Mouse (Mus musculus) testis, adult 2 months (tissue): Measurements from ENCODE around the gene Lce3f. TPM values are rescaled to one million over a fixed set of nuclear protein-coding genes. Genes with fewer than 3 reads are reported as not detected.

Source experiments
- H3K27ac ChIP-seq: fragments of 200-500 bp; 2 replicates; pipeline ENCODE4 v1.5.1; 2012; ENCODE audit warnings: low read depth, low read length; ENCODE audit not compliant: control insufficient read depth, insufficient read depth
- H3K27me3 ChIP-seq: fragments of 200-500 bp; 2 replicates; pipeline ENCODE4 v1.6.1; 2012; ENCODE audit warnings: mild to moderate bottlenecking, low read length, moderate library complexity; ENCODE audit not compliant: control insufficient read depth, insufficient read depth
- H3K36me3 ChIP-seq: fragments of 200-500 bp; 2 replicates; pipeline ENCODE4 v1.6.1; 2012; ENCODE audit warnings: mild to moderate bottlenecking, low read length; ENCODE audit not compliant: control insufficient read depth, insufficient read depth
- H3K4me1 ChIP-seq: fragments of 200-500 bp; 2 replicates; pipeline ENCODE4 v1.6.1; 2012; ENCODE audit warnings: low read length; ENCODE audit not compliant: control insufficient read depth, insufficient read depth
- H3K4me3 ChIP-seq: fragments of 200-500 bp; 2 replicates; pipeline ENCODE4 v1.5.1; 2012; ENCODE audit warnings: low read depth, mild to moderate bottlenecking, low read length, moderate library complexity, mixed read lengths; ENCODE audit not compliant: control insufficient read depth
- CTCF ChIP-seq: fragments of 200-500 bp; IDR thresholded peaks from 2 replicates; pipeline ENCODE4 v1.5.1; 2012; ENCODE audit warnings: low read depth, mild to moderate bottlenecking, inconsistent platforms, low read length, moderate library complexity; ENCODE audit not compliant: control insufficient read depth, insufficient read depth, insufficient replicate concordance
- POLR2A ChIP-seq: fragments of 200-500 bp; IDR thresholded peaks from 2 replicates; pipeline ENCODE4 v1.6.1; 2012; ENCODE audit warnings: low read depth, mild to moderate bottlenecking, inconsistent platforms, low read length, moderate library complexity; ENCODE audit not compliant: control insufficient read depth
- polyA plus RNA-seq: library from polyadenylated mRNA; depleted of rRNA; stranded (reverse); fragments of >200 nt; gene quantifications from 2 replicates; pipeline ENCODE4 v1.2.3, GENCODE M21; 2012

Lce3f gene
- polyA plus RNA-seq, 1 experiment, result not detected

DNA sequence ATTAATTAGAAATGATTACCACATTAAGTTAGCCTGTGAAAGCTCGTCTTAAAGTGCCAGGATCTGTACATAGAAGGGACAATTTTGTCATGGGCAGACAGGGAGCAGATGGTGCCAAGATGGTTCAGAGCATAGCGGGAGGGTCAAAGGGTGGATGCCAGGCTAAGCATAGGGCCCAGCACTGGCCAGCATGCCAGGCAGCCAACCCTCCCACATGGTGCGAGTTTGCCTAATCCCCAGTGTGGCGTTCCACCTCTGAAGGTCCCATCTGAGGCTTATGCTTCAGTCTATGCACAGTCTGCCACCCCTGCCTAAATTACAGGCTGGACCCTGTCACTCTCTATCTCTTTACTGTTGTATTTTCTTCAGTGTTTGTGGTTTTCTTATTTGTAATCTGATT is 10.8 kb downstream of the Lce3f start:
- Histone ChIP-seq H3K4me1 (no peaks in the 10 kb centered on the region), H3K36me3 (no peaks in the 10 kb centered on the region), H3K4me3 (no peak overlapping the region), H3K27me3 (no peaks in the 10 kb centered on the region), H3K27ac (no peak overlapping the region)
- 0 out of 2 replicates have a peak, but pooled peaks have one; percentile 3 for TF ChIP-seq CTCF
- no peak for TF ChIP-seq POLR2A

DNA sequence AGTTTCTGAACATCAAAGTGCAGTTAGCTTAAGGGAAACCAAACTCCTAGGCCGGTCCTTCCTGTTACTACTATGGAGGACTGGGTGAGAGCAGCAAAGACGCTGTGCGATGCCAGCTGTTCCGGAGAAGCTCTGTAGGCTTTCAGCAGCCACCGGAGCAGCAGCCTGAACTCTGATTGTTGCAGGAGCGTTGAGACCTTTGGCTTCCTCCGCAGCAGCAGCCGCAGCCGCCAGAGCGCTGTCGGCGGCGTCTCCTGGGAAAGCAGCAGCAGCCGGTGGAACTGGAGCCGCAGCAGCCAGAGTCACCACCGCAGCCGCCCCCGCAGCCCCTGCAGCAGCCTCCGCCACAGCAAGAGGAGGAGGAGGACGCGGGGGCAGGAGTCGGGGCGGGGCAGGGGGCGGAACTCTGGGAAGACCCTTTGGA is 22.4 kb downstream of the Lce3f start:
- peak overlapping the region; percentile 41 for H3K4me3 ChIP-seq
- TF ChIP-seq POLR2A (no peak), CTCF (no peak)
- H3K4me1 ChIP-seq, result peaks cover 4% of the 10 kb centered on the region
- no peaks in the 10 kb centered on the region for H3K36me3 ChIP-seq
- no peak overlapping the region for H3K27ac ChIP-seq
- peaks cover 5% of the 10 kb centered on the region; the same call in 1 of the 2 replicates for H3K27me3 ChIP-seq

DNA sequence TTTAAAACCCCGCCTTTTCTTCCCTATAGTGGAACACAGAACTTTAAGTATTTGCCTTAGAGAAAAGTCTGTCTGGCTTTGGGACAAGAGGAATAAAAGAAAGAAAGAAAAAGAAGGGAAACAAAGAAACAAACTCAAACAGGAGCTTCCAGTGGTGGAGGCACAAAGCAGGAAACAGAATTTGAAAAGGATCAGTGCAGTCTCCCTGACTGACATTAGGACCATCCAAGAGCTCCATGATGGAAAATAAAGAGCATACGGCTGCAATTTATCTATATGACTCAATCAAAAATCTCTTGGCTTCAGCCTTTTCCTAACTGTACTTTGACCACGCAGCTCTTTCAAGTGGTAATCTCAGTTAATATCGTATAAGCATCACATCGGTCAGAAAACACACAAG is 22.8 kb downstream of the Lce3f start:
- peaks cover 4% of the 10 kb centered on the region for H3K4me1 ChIP-seq
- no peak overlapping the region for H3K4me3 ChIP-seq
- H3K36me3 ChIP-seq, result no peaks in the 10 kb centered on the region
- H3K27ac ChIP-seq, result no peak overlapping the region
- TF ChIP-seq CTCF (no peak), POLR2A (no peak)
- peaks cover 5% of the 10 kb centered on the region; the same call in 1 of the 2 replicates for H3K27me3 ChIP-seq

DNA sequence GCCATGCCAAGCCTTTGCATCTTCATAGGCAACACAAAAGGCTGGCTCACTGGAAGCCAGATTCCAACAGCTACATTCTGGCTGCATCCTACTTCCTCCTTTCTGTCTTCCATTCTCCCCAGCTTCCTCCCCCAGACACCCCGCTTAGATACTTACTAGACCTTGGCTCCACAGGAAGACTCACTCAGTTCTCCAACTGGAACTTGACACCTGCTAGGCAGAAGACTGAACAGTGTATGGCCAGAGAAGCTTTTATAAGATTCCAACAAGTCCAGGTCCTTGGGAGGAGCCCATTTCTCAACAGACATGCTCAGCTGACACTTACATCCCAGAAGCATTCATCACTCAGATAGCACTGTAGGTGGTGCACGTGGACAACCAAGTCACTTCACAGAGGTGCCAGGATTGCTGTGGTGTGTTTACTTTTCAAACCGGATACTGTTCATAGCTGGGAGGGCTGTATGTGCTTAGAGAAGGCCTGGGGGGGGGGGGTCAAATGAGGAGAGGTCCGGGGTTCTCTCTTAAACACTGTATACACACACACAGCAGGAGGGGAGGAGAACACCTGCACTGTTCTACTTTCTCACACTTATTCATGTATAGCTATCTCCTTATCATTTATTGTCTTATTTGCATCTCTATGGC is 23.6 kb downstream of the Lce3f start, which contains the start of gene Crct1:
TSS of gene Crct1 (minus strand) at position 228 of the 645 bp plus-strand sequence.
- H3K27me3 ChIP-seq, result peaks cover 5% of the 10 kb centered on the region; the same call in 1 of the 2 replicates
- no peaks in the 10 kb centered on the region for H3K36me3 ChIP-seq
- peaks cover 4% of the 10 kb centered on the region for H3K4me1 ChIP-seq
- no peak within 1 kb of the TSS for H3K27ac ChIP-seq
- peak within 1 kb of the TSS; percentile 41 for H3K4me3 ChIP-seq
- TF ChIP-seq CTCF, result no peak
- TF ChIP-seq POLR2A, result no peak

DNA sequence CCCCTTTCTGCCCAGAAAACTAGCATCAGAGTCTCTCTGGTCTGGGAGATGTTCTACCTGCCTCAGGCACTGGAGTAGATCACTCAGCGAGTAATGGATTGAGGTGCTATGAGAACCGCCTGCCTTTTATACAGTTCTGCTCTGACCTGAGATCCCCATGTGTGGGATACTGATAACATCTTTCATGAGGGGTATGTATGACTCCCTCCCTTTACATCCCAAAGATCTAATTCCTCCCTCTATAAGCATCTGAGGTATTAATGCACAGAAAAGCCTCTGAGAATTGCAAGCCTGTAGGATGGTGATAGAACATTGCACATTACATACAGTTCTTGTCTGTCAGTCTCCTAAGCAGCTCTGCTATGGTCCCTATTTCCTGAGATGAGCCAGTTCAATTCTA is 26.9 kb downstream of the Lce3f start, which contains the start of gene Lce1m:
TSS of gene Lce1m (minus strand) at position 101 of the 400 bp plus-strand sequence.
- Histone ChIP-seq H3K27me3 (peaks cover 5% of the 10 kb centered on the region; the same call in 1 of the 2 replicates), H3K36me3 (no peaks in the 10 kb centered on the region), H3K27ac (no peak within 1 kb of the TSS), H3K4me1 (peaks cover 4% of the 10 kb centered on the region), H3K4me3 (no peak within 1 kb of the TSS)
- TF ChIP-seq POLR2A (no peak), CTCF (no peak)

DNA sequence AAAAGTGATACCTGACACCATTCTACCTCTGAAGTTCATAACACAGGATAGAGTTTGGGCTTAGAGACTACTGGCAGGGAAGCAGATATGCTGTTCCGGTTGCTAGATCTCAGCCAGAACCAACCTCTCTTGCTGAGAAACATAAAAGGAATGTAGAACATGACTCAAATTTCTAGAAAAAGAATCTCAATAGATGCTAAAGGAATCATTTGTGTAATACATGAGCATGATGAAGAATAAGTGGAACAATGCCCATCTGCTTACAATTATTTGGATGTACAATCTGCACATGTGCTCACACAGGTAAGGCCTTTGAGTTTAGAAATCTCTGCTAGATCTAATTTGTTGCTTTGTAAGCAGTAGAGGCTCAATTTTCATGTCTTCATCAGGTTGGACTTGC is 29.1 kb downstream of the Lce3f start:
- H3K4me3 ChIP-seq, result no peak overlapping the region
- no peaks in the 10 kb centered on the region for H3K36me3 ChIP-seq
- no peaks in the 10 kb centered on the region; the same call in 1 of the 2 replicates for H3K4me1 ChIP-seq
- H3K27me3 ChIP-seq, result no peaks in the 10 kb centered on the region
- no peak overlapping the region for H3K27ac ChIP-seq
- no peak for TF ChIP-seq POLR2A
- no peak for TF ChIP-seq CTCF

DNA sequence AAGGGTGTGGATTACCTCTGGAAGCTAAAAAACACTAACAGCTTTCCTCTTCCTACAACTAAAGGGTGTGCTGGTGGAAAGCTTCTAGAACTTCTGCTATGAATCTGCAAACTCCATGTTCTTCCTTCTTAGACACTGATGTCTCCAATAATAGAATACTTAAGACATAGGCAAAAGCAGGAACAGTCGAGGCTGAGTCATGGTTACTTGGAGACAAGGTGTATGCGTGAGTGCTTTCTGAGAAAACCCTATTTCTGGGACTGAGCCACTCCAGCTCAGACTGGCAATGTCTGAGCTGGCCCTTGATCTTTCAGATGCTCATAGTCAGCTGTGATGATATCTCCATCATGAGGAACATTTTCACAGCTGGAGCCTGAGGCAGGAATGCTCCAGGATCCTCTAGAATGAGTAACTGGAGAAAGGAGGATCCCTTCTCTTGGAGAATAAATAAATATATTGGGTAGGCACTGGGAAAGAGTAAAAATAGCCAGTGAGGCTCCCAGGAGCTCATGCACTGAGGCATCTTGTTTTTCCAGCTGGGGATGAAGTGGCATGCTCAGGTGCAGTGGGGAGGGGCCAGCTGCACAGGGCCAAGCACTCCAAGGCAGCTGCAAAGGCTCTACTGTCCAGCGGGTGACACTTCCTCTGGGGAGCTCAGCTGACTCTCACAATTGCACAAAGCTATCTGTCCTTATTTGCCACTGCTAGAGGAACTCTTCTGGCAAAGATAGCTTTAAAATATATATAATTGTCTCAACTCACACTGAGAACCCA is 31.6 kb downstream of the Lce3f start:
- H3K27me3 ChIP-seq, result no peaks in the 10 kb centered on the region
- TF ChIP-seq POLR2A, result no peak
- H3K4me1 ChIP-seq, result no peaks in the 10 kb centered on the region
- no peak overlapping the region for H3K27ac ChIP-seq
- H3K4me3 ChIP-seq, result no peak overlapping the region
- H3K36me3 ChIP-seq, result no peaks in the 10 kb centered on the region
